Mouse (Mus musculus) cerebellum, postnatal 25 days (tissue): ENCODE results near the gene Coil.

ENCODE experiments used
- DNase-seq, 2 experiments: peaks; one replicate each; pipeline ENCODE4 v3.0.0; 2021; ENCODE audit warnings: mixed read lengths in 2 of 2

Gene Coil

DNA sequence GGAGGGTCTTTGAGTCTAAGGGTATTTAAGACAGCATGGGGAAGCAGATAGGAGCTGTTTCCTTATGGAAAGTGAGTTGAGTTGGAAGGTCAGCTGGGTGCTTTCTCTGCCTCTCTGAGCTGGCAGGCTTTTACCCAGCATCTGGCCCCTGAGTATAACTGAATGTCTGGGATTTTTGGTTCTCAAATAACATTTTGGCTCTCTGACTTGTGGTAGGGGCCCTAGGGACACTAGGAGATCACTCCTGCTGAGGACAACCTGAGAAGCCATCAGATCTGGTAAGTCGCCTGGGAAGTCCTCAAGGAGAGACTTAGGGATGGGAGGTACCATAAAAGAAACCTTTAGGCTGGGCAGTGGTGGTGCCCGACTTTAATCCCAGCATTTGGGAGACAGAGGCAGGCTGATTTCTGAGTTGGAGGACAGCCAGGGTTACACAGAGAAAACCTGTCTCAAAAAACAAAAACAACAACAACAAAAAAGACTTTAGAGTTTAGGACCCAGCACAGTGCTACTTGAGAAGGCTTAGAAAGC, at the start of gene Coil:
Gene Coil, plus strand, starts transcription at position 51 of the 531 bp plus-strand sequence.
- DNase-seq: peak in 1 of 2 experiments; percentile 13

- no peak for DNase-seq
Measured at GRCm38 (mm10) chr11:88926566-88926965, 43.5 kb upstream of the Coil start.

GRCm38 (mm10) chr11:88931692-88932530, 38.1 kb upstream of the Coil start:
- no peak for DNase-seq

- DNase-seq: no peak
Measured at GRCm38 (mm10) chr11:88933030-88933429, 37.0 kb upstream of the Coil start.

DNA sequence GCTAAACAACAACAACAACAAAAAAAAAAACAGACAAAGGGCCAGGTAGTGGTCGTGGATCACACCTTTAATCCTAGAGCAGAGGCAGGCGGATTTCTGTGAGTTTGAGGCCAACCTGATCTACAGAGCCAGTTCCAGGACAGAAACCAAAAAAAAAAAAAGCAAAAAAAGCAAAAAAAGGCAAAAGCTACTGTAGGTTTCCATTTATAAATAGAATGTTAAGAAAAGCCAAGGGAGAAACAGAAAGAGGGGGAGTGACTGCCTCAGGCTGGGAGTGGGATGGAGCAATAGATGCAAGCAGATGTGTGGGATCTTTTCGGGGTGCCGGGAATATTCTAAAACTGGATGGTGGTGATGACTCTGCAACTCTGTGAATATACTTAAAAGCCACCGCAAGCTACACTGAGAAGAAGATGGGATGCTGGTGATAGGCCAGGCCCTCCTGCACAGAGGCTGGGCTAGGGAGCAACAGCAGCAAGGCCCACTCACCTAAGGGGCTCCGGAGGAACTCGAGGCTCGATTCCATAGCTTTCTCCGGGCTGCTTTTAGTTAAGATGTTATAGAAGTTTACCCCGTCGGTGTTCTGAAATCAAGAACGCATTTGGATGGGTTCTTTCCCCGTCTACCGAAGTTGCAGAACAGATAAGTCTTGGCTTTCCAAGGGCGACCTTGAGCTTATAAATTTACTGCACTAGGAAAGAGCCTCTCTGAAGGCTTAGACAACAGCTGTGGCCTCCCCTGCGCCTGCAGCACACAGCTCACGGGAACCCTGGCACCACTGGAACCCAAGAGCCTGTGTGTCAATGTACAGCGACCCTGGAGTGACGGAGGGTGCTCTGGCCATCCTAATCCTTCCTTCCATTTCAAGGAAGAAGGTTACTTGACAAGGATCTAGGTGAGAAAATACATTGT, 35.7 kb upstream of the Coil start:
- no peak for DNase-seq

DNA sequence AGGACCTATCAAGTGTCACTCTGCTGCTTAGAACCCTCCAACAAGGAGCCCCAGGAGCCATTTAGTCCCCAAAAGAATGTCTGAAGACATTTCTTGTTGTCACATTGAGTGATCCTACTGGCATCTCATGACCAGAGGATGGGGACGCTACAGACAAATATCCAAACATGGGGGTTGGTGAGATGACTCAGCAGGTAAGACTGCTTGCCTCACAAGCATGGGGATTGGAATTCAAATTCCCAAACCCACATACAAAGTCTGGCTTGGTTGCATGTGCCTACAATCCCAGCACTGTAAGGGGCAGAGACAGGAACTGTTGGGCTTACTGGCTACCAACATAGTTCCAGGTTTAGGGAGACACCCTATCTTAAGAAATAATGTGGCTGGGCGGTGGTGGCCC, 32.2 kb upstream of the Coil start:
- DNase-seq: no peak

DNA sequence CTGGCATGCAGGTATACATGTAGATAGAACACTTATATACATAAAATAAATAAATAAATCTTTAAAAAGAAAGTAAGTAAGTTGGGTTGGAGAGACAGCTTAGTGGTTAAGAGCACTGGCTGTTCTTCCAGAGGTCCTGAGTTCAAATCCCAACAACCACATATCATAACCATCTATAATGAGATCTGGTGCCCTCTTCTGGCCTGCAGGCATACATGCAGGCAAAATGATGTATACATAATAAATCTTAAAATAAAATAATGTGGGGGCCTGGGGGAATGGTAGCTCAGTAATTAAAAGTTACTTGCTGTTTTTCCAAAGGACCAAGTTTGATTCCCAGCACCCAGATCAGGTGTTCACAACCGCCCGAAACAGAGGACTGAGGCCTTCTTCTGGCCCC, 31.3 kb upstream of the Coil start:
- DNase-seq: no peak

- DNase-seq: no peak
Measured at GRCm38 (mm10) chr11:88939634-88940033, 30.4 kb upstream of the Coil start.

DNA sequence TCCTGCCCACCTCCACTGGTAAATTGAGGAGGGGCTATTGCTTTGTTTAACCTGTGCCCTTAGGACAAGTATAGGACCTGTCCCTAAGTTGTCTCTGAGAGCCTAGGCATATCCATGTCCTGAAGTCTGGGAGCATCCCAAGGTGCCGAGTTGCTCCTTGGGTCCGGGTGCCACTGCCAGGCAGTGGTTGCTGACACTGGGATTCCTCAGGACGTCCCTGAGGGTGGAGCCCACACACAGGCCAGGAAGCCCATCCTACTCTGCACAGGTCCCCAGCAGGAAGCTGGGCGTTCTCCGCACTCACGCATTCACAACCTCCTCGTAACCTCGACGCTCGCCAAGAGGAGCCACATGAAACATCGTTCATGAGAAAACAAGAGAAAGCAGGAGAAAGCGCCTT, 28.6 kb upstream of the Coil start:
- DNase-seq: no peak

GRCm38 (mm10) chr11:88945971-88946585, 24.0 kb upstream of the Coil start:
- peak; percentile 53 to 69 for DNase-seq

GRCm38 (mm10) chr11:88948896-88949295, 21.2 kb upstream of the Coil start:
- no peak for DNase-seq

DNA sequence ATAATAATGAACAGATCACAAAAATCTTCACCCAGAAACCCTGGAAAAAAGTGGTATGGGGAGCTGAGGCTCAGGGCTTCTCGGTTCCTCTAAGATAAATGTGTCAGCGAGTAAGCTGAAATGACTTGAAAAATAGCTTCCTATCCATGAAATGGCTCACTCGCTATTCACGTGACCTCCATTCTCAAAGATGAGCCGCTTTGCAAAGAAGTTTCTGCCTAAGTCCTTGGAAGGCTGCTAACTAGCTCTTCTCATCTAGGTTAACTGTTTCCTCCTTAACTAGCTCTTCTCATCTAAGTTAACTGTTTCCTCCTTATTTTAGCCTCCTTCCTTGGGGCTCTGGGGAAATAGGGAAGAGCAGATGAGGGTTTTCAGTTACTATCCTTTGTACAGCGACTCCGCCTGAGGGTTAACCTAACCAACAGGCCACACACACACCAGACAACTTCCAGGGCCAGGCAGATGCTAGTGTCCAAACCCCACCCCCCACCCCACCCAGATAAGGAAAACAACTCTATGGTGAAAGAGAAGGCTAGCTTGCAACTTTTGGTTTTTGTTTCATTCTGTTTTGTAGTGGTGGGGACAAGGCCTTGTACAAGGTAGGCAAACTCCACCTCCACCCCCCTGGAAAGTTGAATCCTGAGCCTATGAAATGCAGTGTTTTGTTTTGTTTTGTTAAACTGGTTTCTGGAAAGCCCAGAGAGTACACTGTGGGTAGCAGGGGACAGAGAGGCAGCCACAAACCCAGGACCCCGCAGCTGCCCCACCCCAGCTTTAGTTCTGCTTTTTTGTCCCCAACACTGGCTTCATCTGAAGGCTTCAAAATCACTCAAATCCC, 20.0 kb upstream of the Coil start:
- DNase-seq: no peak

- DNase-seq: no peak
Measured at GRCm38 (mm10) chr11:88950640-88951250, 19.3 kb upstream of the Coil start.

DNA sequence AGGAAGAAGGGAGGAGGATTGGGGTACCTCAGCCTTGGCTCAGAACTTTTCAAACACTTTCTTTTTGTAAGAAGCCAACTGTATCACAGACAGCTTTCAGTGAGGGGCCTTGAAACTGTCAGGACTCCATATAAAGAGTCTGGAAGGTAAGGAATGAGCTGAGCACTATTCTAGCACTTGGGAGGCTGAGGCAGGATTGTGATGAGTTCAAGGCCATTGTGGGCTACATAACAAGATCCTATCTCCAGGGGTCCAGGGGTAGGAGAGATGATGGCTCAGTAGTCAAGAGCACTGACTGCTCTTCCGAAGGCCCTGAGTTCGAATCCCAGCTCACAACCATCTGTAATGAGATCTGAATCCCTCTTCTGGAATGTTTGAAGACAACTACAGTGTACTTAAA, 18.5 kb upstream of the Coil start:
- no peak for DNase-seq

DNA sequence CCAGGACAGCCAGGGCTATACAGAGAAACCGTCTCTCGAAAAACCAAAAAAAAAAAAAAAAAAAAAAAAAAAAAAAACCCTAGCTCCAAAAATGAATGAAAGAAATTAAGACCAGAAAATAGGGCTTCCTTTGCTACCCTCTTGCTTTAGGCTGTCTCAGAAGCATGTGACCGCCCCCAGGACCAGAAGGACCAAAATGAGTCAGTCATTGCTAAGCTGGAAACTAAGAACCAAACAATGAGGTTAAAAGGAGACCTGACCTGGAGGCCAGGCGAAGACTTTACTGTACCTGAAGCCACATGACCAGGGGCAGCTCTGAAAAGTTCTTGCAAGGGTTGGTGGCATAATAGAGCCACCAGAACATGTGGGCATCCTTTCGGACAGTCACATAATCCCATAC, 17.9 kb upstream of the Coil start:
- DNase-seq: no peak

DNA sequence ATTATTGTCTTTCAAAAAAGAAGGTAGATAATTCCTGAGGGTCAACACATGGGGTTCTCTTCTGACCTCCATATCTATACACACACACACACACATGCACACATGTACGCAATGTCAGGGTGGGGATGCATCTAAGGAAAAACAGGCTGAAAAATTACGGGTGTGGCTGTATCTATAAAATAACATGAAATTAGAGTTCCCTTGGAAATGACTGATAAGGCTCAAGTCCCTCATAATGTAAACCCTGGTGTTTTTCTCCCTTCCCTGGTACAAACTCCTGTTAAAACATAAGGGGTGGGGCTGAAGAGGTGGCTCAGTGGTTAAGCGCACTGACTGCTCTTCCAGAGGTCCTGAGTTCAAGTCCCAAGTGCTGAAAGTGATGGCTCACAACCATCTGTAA, 16.5 kb upstream of the Coil start:
- no peak for DNase-seq

DNA sequence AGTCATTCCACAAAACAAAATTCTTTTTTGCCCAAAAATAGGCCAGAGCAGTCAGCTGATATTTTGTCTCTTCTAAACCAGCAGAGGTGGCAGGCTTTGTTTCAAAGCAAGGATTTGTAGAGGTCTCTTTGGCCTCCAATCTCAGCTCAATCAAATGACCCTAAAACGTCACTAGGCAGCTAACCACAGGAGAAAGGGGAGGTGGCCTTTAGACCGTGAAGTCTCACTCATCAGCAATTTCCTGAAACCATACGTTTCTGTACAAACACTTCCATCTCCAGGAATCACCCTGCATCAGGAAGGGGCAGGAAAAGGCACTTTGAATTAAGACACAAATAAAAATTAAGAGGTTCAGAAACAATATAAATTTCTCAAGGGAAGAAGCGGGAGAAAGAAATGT, 15.2 kb upstream of the Coil start:
- DNase-seq: peak; percentile 13 to 24

- DNase-seq: peak; percentile 96 to 99
Measured at GRCm38 (mm10) chr11:88955217-88955969, 14.7 kb upstream of the Coil start, which contains the start of gene Scpep1. Scpep1 (minus strand) TSS chr11:88955465.

DNA sequence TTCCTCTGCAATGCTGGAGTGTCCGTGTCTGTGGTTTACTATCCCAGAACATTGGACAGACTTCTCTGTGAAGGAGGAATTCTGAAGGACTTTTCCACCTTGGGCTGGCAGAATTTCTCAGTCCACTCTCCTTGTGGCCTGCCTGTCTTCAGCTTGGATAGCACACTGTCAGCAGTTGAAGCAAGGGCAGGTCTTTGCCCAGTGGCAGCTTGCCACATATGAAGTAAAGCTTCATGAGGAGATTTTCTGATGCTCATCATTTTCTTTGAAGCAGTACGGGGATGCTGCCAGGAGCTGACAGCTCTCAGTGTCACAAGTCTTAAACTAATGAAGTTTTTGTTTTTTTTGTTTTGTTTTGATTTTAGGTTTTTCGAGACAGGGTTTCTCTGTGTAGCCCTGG, 11.2 kb upstream of the Coil start:
- DNase-seq: no peak

DNA sequence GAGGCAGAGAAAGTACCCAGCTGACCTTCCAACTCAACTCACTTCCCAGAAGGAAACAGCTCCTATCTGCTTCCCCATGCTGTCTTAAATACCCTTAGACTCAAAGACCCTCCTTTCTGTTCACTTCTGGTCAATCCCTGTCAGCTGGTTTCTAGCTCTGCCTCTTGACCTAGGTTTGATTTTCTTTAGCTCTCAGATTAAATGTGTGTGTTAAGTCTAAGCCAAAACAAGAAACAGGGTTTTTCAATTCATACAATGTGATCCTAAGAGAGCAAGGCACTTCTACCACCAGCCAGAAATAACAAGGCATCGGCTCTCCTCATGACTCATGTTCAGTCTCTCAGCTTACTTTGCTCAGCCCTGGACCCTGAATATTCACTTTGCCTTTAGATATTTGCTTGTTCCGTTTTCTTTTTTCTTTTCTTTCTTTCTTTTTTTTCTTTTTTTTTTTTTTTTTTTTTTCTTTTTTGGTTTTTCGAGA, 3.1 kb upstream of the Coil start, which contains the start of gene Elobl:
Gene Elobl, minus strand, starts transcription at position 51 of the 481 bp plus-strand sequence.
- DNase-seq: no peak
